Mouse (Mus musculus) embryonic facial prominence, embryonic 15.5 days (tissue): ENCODE results near the gene Zfp989. TPM values are rescaled to one million over a fixed set of nuclear protein-coding genes. Genes with fewer than 3 reads are reported as not detected.
A peak's percentile ranks its signal among the peaks of the same experiment; 100 is the strongest.
"Not testable (repeated sequence)": the region's sequence is repeated elsewhere in the genome, so short reads cannot be mapped to it uniquely, and the experiment has no call there.

Experiments used
- ATAC-seq: fragments of 200-750 bp; cut with Nextera tagmentation; 2 replicates; pipeline ENCODE4 v1.8.0; 2017; ENCODE audit warnings: low read depth, moderate TSS enrichment; ENCODE audit not compliant: insufficient number of reproducible peaks, low FRiP score, low TSS enrichment
- H3K27ac ChIP-seq: fragments of 300-500 bp; sonication (generic); replicated peaks from 2 replicates; pipeline ENCODE4 v1.5.1; 2015; ENCODE audit warnings: mild to moderate bottlenecking, inconsistent platforms
- H3K27me3 ChIP-seq: fragments of 300-500 bp; sonication (generic); 2 replicates; pipeline ENCODE4 v1.6.1; 2015; ENCODE audit warnings: inconsistent platforms
- H3K36me3 ChIP-seq: fragments of 300-500 bp; sonication (generic); 2 replicates; pipeline ENCODE4 v1.6.1; 2015; ENCODE audit warnings: mild to moderate bottlenecking, inconsistent platforms
- H3K4me1 ChIP-seq: fragments of 300-500 bp; sonication (generic); 2 replicates; pipeline ENCODE4 v1.6.1; 2015; ENCODE audit warnings: inconsistent platforms
- H3K4me2 ChIP-seq: fragments of 300-500 bp; sonication (generic); replicated peaks from 2 replicates; pipeline ENCODE4 v1.6.1; 2015; ENCODE audit warnings: mild to moderate bottlenecking, inconsistent platforms
- H3K4me3 ChIP-seq: fragments of 300-500 bp; sonication (generic); replicated peaks from 2 replicates; pipeline ENCODE4 v1.5.1; 2015; ENCODE audit warnings: mild to moderate bottlenecking, inconsistent platforms
- H3K9ac ChIP-seq: fragments of 300-500 bp; sonication (generic); 2 replicates; pipeline ENCODE4 v1.6.1; 2015; ENCODE audit warnings: inconsistent platforms
- H3K9me3 ChIP-seq: fragments of 300-500 bp; sonication (generic); replicated peaks from 2 replicates; pipeline ENCODE4 v1.6.1; 2016; ENCODE audit warnings: inconsistent platforms
- WGBS: fragments of 180-500 bp; shearing (Covaris S2); methylation state at CpG from one replicate; pipeline ENCODE4 v1.1.7; 2015; 5-methylcytosine and 5-hydroxymethylcytosine counted together
- polyA plus RNA-seq: library from polyadenylated mRNA; unstranded; fragments of >200 nt; fragmentation: Nextera tagmentation; extraction: Ambion mirVana; gene quantifications from 2 replicates; pipeline ENCODE4 v1.2.1, GENCODE M21; 2015

Zfp989 gene
- 0.28 TPM in 1 of 2 replicates, not detected in the other for polyA plus RNA-seq

DNA sequence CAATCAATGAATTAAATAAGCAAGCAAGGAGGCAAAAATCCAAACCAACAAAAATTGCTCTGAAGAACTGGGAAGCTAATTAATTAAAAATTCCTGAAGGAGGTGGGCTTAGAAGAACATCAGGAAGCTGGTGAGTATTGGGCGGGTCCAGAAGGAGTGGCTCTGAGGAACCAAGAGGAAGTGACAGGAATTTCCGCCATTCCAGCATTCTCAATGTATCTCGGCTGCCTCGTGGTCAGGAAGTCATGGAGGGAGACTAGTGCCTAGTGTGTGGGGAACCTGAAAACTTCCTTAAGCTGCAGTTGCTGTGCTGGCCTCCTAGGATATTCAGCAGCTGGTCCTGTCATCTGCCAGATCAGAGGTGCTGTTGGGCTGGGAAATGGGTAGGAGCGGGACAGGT, at the start of gene Zfp989:
Gene Zfp989, plus strand, starts transcription at position 220 of the 400 bp plus-strand sequence.
- 73% methylated on average over 5 of the region's 5 CpGs for WGBS
- not testable (repeated sequence) for H3K27me3 ChIP-seq, H3K27ac ChIP-seq, H3K4me1 ChIP-seq, H3K9ac ChIP-seq, H3K36me3 ChIP-seq, ATAC-seq, H3K4me2 ChIP-seq, H3K9me3 ChIP-seq, H3K4me3 ChIP-seq

DNA sequence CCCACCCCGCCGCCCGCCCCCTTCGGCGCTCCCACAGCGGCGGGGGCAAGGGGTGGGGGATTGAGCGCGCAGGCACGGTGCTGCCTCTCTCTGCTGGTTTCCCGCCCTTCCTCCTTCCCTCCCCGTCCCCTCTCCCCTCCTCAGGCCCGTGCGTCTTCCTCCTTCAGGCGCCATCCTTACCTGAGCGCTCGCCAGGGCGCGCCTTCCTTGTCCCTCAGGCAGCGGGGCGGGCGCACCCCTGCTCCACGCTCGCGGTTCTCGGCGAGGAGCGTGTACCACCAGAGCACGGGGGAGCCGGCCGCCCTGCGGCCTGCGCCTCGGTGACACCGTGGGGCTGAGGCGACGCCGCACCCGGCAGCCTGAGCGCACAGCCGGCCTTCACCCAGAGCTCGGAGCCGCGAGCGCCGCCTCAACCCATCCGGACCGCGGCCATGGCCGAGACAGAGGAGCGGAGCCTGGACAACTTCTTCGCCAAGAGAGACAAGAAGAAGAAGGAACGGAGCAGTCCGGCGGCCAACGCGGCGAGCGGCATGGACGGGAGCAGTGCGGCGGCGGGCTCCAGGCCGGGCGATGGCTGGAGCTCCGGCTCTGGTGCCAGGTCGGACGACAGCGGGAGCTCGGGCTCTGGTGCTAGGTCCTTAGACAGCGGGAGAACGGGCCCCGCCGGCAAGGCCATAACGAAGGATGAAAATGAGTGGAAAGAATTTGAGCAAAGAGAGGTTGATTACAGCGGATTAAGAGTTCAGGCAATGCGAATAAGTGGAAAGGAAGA, 39.3 kb upstream of the Zfp989 start:
- 7% methylated on average over 74 of the region's 77 CpGs for WGBS
- Histone ChIP-seq H3K27me3 (peaks cover 8% of the 10 kb centered on the region; the same call in 1 of the 2 replicates), H3K4me1 (no peaks in the 10 kb centered on the region), H3K4me2 (peak overlapping the region; percentile 33), H3K36me3 (no peaks in the 10 kb centered on the region), H3K9ac (no peak overlapping the region), H3K27ac (no peak overlapping the region), H3K9me3 (0 out of 2 replicates have a peak, but pooled peaks cover 14% of the 10 kb centered on the region), H3K4me3 (peak overlapping the region; percentile 21)
- 0 out of 2 replicates have a peak, but pooled peaks have one; percentile 29 for ATAC-seq

GRCm38 (mm10) chr4:146941691-146942090, 30.1 kb upstream of the Zfp989 start:
- WGBS: 64% methylated on average over 32 of the region's 32 CpGs
- peaks cover 12% of the 10 kb centered on the region; the same call in 1 of the 2 replicates for H3K9me3 ChIP-seq
- not testable (repeated sequence) for H3K36me3 ChIP-seq, H3K9ac ChIP-seq, H3K27ac ChIP-seq, H3K27me3 ChIP-seq, H3K4me3 ChIP-seq, ATAC-seq, H3K4me1 ChIP-seq, H3K4me2 ChIP-seq

- H3K4me3 ChIP-seq, H3K4me1 ChIP-seq, H3K9ac ChIP-seq, H3K27me3 ChIP-seq, H3K4me2 ChIP-seq, H3K9me3 ChIP-seq, ATAC-seq, H3K27ac ChIP-seq, H3K36me3 ChIP-seq: not testable (repeated sequence)
- WGBS: 13% methylated on average over 2 of the region's 2 CpGs
Measured at GRCm38 (mm10) chr4:146976581-146976980, 4.8 kb downstream of the Zfp989 start.

GRCm38 (mm10) chr4:147018400-147018799, 46.6 kb downstream of the Zfp989 start:
- H3K27ac ChIP-seq, ATAC-seq, H3K9me3 ChIP-seq, H3K36me3 ChIP-seq, H3K4me1 ChIP-seq, H3K4me3 ChIP-seq, H3K4me2 ChIP-seq, H3K9ac ChIP-seq, H3K27me3 ChIP-seq: not testable (repeated sequence)
- no CpG with 5 or more reads among the region's 1 CpGs for WGBS

DNA sequence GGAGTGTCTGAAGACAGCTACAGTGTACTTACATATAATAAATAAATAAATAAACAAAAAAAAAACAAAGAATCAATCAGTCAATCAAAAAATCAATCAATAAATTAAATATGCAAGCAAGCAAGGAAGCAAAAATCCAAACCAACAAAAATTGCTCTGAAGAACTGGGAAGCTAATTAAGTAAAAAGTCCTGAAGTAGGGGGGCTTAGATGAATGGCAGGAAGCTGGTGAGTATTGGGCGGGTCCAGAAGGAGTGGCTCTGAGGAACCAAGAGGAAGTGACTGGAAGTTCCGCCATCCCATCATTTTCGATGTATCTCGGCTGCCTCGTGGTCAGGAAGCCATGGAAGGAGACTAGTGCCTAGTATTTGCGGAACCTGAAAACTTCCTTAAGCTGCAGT, 49.8 kb downstream of the Zfp989 start, which contains the start of gene Rex2:
Gene Rex2, plus strand, starts transcription at position 301 of the 400 bp plus-strand sequence.
- not testable (repeated sequence) for H3K27me3 ChIP-seq, H3K36me3 ChIP-seq, H3K9me3 ChIP-seq, H3K4me1 ChIP-seq, ATAC-seq, H3K9ac ChIP-seq, H3K4me2 ChIP-seq, H3K27ac ChIP-seq, H3K4me3 ChIP-seq
- no CpG with 5 or more reads among the region's 6 CpGs for WGBS

DNA sequence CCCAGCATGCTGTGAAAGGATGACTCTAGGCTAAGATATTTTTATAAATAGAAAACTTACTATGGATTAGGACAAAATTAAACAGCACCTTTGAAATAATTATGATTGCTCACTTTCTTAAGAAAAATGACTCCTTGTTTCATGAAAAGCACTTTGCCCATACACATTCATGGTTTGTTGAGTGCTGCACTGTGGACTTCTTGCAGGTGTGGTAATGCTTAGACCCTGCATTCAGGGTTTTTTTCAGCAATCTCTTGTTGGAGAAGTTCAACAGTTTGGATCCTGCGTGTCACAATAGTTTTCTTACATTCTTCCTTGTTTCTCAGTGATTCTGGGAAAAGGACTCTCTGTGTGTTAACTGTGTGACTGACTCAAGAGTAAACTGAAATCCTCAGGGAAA, 54.6 kb downstream of the Zfp989 start:
- H3K4me3 ChIP-seq, H3K4me2 ChIP-seq, H3K9ac ChIP-seq, H3K36me3 ChIP-seq, H3K4me1 ChIP-seq, H3K27me3 ChIP-seq, ATAC-seq, H3K27ac ChIP-seq, H3K9me3 ChIP-seq: not testable (repeated sequence)
- 50% methylated on average over 1 of the region's 1 CpGs for whole genome bisulfite sequencing

GRCm38 (mm10) chr4:147031308-147032036, 59.7 kb downstream of the Zfp989 start:
- H3K9me3 ChIP-seq: not testable (repeated sequence)

More at GRCm38 (mm10) chr4:147031308-147032036, 59.7 kb downstream of the Zfp989 start:
- not testable (repeated sequence) for H3K27me3 ChIP-seq, H3K4me2 ChIP-seq, H3K4me3 ChIP-seq, H3K4me1 ChIP-seq, H3K36me3 ChIP-seq, H3K9ac ChIP-seq, H3K27ac ChIP-seq
- ATAC-seq: peak; percentile 65
- 88% methylated on average over 1 of the region's 2 CpGs for WGBS

Other genes with a start within 250 kb of the Zfp989 start
- gene Gm21411, start 62.4 kb upstream of the Zfp989 start, polyA plus RNA-seq: not detected in 2 replicates
- not detected in 2 replicates for gene Rex2, start 49.9 kb downstream of the Zfp989 start, polyA plus RNA-seq
- gene Zfp991, start 160.1 kb downstream of the Zfp989 start, polyA plus RNA-seq: 4.4 and 4.9 TPM in 2 replicates